Mouse (Mus musculus) liver, embryonic 11.5 days (tissue): ENCODE results near the gene Anapc16. TPM values are rescaled to one million over a fixed set of nuclear protein-coding genes. Genes with fewer than 3 reads are reported as not detected.

Source experiments
- ATAC-seq: fragments of 200-750 bp; cut with Nextera tagmentation; replicated peaks from 2 replicates; pipeline ENCODE4 v1.8.0; 2017; ENCODE audit warnings: moderate number of reproducible peaks, mild to moderate bottlenecking, moderate TSS enrichment, moderate library complexity; ENCODE audit not compliant: low FRiP score
- DNase-seq: peaks from one replicate; pipeline ENCODE4 v3.0.0-alpha.2; 2017; ENCODE audit warnings: low spot score
- H3K27ac ChIP-seq: fragments of 300-500 bp; sonication (generic); 2 replicates; pipeline ENCODE4 v1.5.1; 2014; ENCODE audit warnings: mild to moderate bottlenecking, low read depth, low read length, control low read depth
- H3K27me3 ChIP-seq: fragments of 300-500 bp; sonication (generic); replicated peaks from 2 replicates; pipeline ENCODE4 v1.6.1; 2014; ENCODE audit warnings: low read length, mixed read lengths; ENCODE audit not compliant: control insufficient read depth, insufficient read depth
- H3K36me3 ChIP-seq: fragments of 300-500 bp; sonication (generic); 2 replicates; pipeline ENCODE4 v1.6.1; 2014; ENCODE audit warnings: mild to moderate bottlenecking, low read length, moderate library complexity, mixed read lengths; ENCODE audit not compliant: control insufficient read depth, insufficient read depth
- H3K4me1 ChIP-seq: fragments of 300-500 bp; sonication (generic); replicated peaks from 2 replicates; pipeline ENCODE4 v1.6.1; 2014; ENCODE audit warnings: low read length, mixed read lengths; ENCODE audit not compliant: control insufficient read depth, insufficient read depth
- H3K4me2 ChIP-seq: fragments of 300-500 bp; sonication (generic); 2 replicates; pipeline ENCODE4 v1.6.1; 2014; ENCODE audit warnings: mild to moderate bottlenecking, control low read depth, moderate library complexity
- H3K4me3 ChIP-seq: fragments of 300-500 bp; sonication (generic); 2 replicates; pipeline ENCODE4 v1.5.1; 2014; ENCODE audit warnings: low read depth, low read length, control low read depth
- H3K9ac ChIP-seq: fragments of 300-500 bp; sonication (generic); 2 replicates; pipeline ENCODE4 v1.6.1; 2014; ENCODE audit warnings: low read depth, low read length, control low read depth
- H3K9me3 ChIP-seq: fragments of 300-500 bp; sonication (generic); 2 replicates; pipeline ENCODE4 v1.6.1; 2016; ENCODE audit warnings: low read length, inconsistent platforms, mixed read lengths; ENCODE audit not compliant: control insufficient read depth
- WGBS: fragments of 180-500 bp; shearing (Covaris S2); extraction: QIAGEN DNeasy Blood & Tissue Kit; methylation state at CpG from one replicate; pipeline ENCODE4 v1.1.7; 2014; 5-methylcytosine and 5-hydroxymethylcytosine counted together
- polyA plus RNA-seq: library from polyadenylated mRNA; unstranded; fragments of >200 nt; fragmentation: Nextera tagmentation; extraction: Ambion mirVana; gene quantifications from 2 replicates; pipeline ENCODE4 v1.2.1, GENCODE M21; 2014

Gene Anapc16
- polyA plus RNA-seq, 1 experiment from 2014 or later, result 77.4 TPM

- H3K9ac ChIP-seq, result no peak overlapping the region
- peak overlapping the region; percentile 3 for H3K4me2 ChIP-seq
- H3K4me1 ChIP-seq, result peaks cover 8% of the 10 kb centered on the region; the same call in 1 of the 2 replicates
- H3K4me3 ChIP-seq, result no peak overlapping the region
- no peak; the same call in 1 of the 2 replicates for ATAC-seq
- DNase-seq, result no peak
- peak overlapping the region; percentile 38; the same call in 1 of the 2 replicates for H3K27ac ChIP-seq
- no peaks in the 10 kb centered on the region for H3K36me3 ChIP-seq
- H3K9me3 ChIP-seq, result no peaks in the 10 kb centered on the region
- H3K27me3 ChIP-seq, result no peaks in the 10 kb centered on the region
- WGBS, result 19% methylated on average over 16 of the region's 23 CpGs
Observed at GRCm38 (mm10) chr10:59964504-59965361, 38.2 kb downstream of the Anapc16 start.

- H3K9me3 ChIP-seq, result no peaks in the 10 kb centered on the region
- no peak overlapping the region for H3K27ac ChIP-seq
- WGBS, result 78% methylated on average over 2 of the region's 2 CpGs
- H3K4me3 ChIP-seq, result no peak overlapping the region
- peaks cover 4% of the 10 kb centered on the region; the same call in 1 of the 2 replicates for H3K27me3 ChIP-seq
- no peak for DNase-seq
- H3K4me2 ChIP-seq, result no peak overlapping the region
- no peak for ATAC-seq
- peaks cover 5% of the 10 kb centered on the region; the same call in 1 of the 2 replicates for H3K4me1 ChIP-seq
- H3K9ac ChIP-seq, result no peak overlapping the region
- no peaks in the 10 kb centered on the region for H3K36me3 ChIP-seq
Observed at GRCm38 (mm10) chr10:59963609-59964008, 39.3 kb downstream of the Anapc16 start.

GRCm38 (mm10) chr10:59959517-59959916 lies 43.4 kb downstream of the Anapc16 start:
- H3K4me1 ChIP-seq, result peaks cover 2% of the 10 kb centered on the region; the same call in 1 of the 2 replicates
- H3K27ac ChIP-seq, result no peak overlapping the region
- H3K9me3 ChIP-seq, result no peaks in the 10 kb centered on the region
- WGBS, result 73% methylated on average over 12 of the region's 12 CpGs
- no peak overlapping the region for H3K9ac ChIP-seq
- no peak overlapping the region for H3K4me3 ChIP-seq
- ATAC-seq (no peak), DNase-seq (no peak)
- peaks cover 21% of the 10 kb centered on the region for H3K27me3 ChIP-seq
- H3K4me2 ChIP-seq, result no peak overlapping the region
- H3K36me3 ChIP-seq, result no peaks in the 10 kb centered on the region

GRCm38 (mm10) chr10:59958458-59958857 lies 44.5 kb downstream of the Anapc16 start:
- no peak overlapping the region for H3K27ac ChIP-seq
- no peaks in the 10 kb centered on the region for H3K36me3 ChIP-seq
- WGBS, result 43% methylated on average over 5 of the region's 5 CpGs
- no peak overlapping the region for H3K9ac ChIP-seq
- DNase-seq (no peak), ATAC-seq (no peak)
- H3K4me1 ChIP-seq, result no peaks in the 10 kb centered on the region
- H3K4me2 ChIP-seq, result no peak overlapping the region
- no peak overlapping the region for H3K4me3 ChIP-seq
- peaks cover 21% of the 10 kb centered on the region for H3K27me3 ChIP-seq
- H3K9me3 ChIP-seq, result no peaks in the 10 kb centered on the region

DNA sequence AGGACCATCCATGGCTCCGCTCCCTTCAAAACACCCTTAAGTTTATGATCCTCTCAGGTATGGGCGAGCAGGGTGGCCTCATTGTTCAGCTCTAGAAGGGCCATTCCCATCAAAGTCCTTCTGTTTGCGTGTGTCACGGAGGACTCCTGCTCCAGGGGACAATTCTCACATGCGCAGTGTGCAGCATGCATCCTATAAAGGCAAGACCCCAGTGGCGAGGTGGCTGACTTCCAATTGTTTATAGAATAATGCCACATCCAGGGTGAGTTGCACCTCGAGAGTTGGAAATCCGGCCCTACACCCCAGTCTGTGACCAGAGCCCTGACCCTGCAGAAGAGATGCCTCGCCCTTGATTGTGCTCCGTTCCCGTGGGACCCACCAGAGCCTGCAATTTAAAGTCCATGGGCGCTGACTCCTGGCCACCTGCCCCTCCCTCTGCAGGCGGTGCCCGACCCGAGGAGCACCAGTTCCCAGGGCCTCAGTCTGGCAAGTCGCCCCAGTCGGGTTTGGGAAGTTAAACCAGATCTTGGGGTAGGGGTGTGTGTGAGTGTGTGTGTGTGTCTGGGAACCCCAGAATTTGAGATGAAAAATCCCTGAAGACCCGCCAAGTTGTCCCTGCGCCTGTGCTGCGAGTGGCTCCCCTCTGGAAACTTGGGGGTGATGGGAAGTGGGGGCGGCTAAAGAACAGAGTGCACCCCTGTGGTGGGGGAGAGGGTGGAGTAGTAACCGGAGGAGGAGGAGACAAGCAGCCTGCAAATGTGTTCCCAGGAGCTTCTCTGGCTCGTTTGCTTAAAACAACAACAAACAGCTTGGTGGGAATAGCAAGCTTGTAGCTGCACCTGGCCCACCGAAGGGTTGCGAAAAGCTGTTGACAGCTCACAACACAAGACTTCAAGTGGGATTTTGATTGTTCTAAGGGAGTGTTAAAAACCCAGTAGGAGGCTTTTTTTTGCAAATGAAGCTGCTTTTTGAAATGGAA lies 45.5 kb downstream of the Anapc16 start:
- Histone ChIP-seq H3K9me3 (no peaks in the 10 kb centered on the region), H3K4me3 (no peak overlapping the region), H3K27ac (no peak overlapping the region), H3K36me3 (no peaks in the 10 kb centered on the region), H3K4me1 (0 out of 2 replicates have a peak, but pooled peaks cover 2% of the 10 kb centered on the region), H3K4me2 (no peak overlapping the region), H3K27me3 (peaks cover 21% of the 10 kb centered on the region), H3K9ac (no peak overlapping the region)
- WGBS, result 27% methylated on average over 25 of the region's 25 CpGs
- DNase-seq (no peak), ATAC-seq (no peak)

DNA sequence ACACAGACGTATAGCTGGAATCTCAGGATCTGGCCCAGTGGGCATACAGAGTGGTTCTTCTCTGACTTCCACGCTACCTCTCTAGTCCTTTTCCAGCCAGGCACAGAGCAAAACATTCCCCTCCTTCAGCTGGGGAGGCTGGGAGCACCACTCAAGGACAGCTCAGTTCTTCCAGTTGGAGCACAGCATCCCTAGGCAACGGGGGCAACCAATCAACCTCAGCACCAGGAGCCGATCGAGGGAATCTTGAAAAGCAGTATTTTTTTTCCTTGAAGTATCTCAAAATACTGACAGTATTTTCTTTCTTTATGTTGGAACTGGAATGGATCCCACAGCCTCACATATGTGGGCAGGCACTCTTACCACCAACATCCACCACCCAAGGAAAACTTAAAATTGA lies 46.3 kb downstream of the Anapc16 start:
- no peak for ATAC-seq
- H3K9me3 ChIP-seq, result no peaks in the 10 kb centered on the region

DNA sequence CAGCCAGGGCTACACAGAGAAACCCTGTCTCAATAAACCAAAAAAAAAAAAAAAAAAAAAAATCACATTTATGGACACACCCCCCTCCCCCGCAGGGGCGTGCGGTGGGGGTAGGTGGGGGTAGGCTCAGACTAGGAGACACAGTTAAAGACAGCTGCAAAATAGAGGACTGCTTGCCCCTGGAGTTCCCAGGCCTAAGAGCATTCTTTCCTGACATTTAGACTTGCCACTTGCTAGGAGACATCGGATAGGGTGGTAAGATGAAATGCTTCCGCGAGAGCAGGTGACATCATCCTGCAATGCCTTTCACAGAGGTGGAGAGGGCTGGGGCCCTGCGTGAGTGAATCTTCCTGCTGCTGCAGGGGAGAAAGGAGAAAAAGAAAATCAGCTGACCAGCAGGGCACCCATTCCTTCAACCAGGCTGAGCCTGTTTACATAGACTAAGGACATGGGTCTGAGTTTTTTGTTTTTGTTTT lies 49.3 kb downstream of the Anapc16 start:
- Histone ChIP-seq H3K9me3 (no peaks in the 10 kb centered on the region), H3K36me3 (peaks cover 3% of the 10 kb centered on the region; the same call in 1 of the 2 replicates), H3K4me1 (peaks cover 22% of the 10 kb centered on the region), H3K4me2 (no peak overlapping the region), H3K9ac (no peak overlapping the region), H3K27ac (no peak overlapping the region), H3K4me3 (no peak overlapping the region), H3K27me3 (peaks cover 22% of the 10 kb centered on the region)
- DNase-seq, result no peak
- 33% methylated on average over 7 of the region's 7 CpGs for WGBS
- no peak for ATAC-seq

More for the DNA sequence above, 46.3 kb downstream of the Anapc16 start:
- Histone ChIP-seq H3K4me2 (no peak overlapping the region), H3K36me3 (no peaks in the 10 kb centered on the region), H3K4me3 (no peak overlapping the region), H3K9ac (no peak overlapping the region), H3K27ac (no peak overlapping the region), H3K27me3 (peaks cover 21% of the 10 kb centered on the region), H3K4me1 (0 out of 2 replicates have a peak, but pooled peaks cover 3% of the 10 kb centered on the region)
- 69% methylated on average over 5 of the region's 5 CpGs for WGBS
- no peak for DNase-seq
